Mouse (Mus musculus) R1 (cell line): Measurements from ENCODE around the gene Olfr1509.
"Not testable (repeated sequence)": the region's sequence is repeated elsewhere in the genome, so short reads cannot be mapped to it uniquely, and the experiment has no call there.

Experiments used
- DNase-seq: peaks from one replicate; pipeline ENCODE4 v3.0.0-alpha.2; 2018; ENCODE audit warnings: low read depth, low spot score

Olfr1509 gene

DNA sequence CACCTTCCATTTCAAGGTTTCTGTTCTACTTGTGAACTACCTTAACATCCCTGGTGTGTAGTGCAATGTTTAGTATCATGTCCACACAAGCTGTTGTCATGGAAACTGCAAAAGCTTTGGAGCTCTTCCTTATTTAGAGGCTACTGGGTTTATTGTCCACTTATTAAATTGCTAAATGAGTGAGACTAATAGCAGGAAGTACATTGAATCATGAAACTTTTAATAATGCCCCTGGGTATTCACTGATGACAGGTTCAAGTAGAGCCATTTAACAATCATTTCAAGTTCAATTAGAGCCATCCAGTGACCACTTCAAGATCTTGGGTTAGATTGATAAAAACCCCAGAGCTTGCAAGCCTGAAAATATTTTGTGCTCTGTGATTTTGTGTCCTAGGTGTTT, at the start of gene Olfr1509:
Olfr1509 (plus strand) TSS at position 301 of the 400 bp plus-strand sequence.
- DNase-seq: no peak

DNA sequence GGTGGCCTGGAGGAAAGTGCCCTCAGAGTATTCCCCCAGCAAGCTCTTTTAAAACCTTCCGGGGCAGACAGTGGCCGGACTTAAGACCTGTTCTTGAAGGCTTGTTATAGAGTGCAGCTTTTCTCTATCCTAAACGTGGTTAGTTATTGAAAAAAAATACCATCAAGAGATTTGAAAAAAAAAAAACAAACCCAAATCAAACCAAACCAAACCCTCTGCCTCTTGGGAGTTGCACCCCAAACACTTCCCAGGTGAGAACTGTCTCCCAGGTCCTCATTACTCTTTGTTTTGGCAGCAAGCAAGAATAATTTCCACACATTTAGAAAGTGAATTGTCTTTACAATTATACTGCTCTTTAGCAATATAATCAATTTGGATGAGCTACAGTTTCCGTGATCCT, 45.5 kb upstream of the Olfr1509 start, which contains the start of gene Olfr1511:
Olfr1511 (minus strand) TSS at position 101 of the 400 bp plus-strand sequence.
- DNase-seq: no peak

DNA sequence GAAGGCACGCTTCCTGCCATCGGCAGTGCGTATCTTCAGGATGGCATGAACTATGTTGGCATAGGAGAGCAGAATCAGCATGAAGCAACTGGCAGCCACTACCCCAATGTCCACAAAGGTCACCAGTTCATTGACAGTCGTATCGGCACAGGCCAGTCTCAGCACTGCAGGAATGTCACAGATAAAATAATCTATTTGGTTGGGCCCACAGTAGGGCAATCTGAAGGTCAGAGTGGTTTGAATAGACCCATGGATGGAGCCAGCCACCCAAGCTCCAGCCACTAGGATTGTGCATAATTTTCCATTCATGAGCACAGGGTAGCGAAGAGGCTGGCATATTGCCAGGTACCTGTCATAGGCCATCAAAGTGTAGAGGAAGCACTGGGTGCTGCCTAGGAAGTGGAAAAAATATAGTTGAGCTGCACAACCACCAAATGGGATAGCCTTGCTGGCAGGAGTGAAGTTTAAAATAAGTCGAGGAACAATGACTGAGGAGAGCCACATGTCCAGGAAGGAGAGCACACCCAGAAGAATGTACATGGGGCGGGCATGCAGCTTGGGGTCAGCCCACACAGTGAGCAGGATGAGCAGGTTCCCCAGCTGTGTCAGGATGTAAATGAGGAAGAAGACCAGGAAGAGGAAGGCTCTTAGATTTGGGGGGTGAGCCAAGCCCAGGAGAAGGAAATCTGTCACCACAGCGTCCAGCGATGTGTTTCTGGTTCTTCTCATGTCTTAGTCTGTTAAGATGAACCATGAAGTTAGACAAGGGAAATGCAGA, 32.5 kb upstream of the Olfr1509 start:
- DNase-seq: not testable (repeated sequence)

DNA sequence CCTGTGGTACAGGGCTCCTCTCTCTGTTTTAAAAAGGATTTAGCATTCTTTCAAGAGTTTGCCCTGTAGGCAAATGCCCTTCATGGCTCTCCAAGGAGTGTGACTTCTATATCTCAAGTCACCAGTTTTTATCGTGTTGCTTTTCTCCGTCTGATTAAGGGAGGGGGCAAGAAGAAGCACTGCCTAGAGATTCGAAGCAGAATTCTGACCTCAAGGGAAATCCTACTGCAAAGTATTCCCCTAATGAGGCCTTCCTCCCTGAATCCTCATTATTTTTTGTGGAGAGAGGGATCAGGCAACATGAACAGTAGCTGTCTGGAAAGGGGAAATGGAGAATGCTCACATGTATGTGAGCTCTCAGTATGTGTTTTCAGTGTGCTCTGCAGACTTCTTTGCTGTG, 28.5 kb upstream of the Olfr1509 start, which contains the start of gene Olfr1510:
Olfr1510 (minus strand) TSS at position 101 of the 400 bp plus-strand sequence.
- DNase-seq: no peak

DNA sequence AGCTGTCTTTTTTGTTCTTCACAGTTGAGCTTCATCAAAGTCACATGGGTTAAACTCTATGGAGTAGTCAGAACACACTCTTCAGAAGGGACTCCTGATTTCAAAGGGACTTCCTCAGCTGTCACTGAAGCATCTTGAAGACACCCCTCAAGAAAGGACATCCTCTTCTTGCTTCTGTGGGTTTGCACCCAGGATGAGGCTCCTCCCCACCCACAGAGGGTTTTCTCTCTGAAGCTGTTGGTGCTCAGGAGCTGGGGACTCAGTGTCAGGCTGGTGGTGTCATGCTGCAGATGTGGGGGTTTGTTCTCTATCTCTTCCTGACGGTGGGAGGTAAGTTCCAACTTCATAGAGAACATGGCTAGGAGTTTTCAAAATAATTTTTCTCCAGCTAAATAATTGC, 15.1 kb upstream of the Olfr1509 start:
- no peak for DNase-seq

DNA sequence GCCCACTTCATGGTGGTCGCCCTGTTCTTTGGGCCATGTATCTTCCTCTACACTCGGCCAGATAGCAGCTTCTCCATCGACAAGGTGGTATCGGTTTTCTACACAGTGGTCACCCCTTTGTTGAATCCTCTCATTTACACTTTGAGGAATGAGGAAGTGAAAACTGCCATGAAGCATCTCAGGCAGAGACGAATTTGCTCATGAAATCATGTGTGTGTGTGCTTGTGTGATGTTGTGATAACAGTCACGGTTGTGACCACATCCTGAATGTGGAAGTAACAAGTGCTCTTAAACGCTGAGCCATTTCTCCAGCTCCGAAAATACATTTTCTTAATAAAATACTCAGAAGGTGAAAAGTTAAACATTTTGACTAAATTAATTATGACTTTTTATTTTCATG, 8.3 kb downstream of the Olfr1509 start:
- no peak for DNase-seq

DNA sequence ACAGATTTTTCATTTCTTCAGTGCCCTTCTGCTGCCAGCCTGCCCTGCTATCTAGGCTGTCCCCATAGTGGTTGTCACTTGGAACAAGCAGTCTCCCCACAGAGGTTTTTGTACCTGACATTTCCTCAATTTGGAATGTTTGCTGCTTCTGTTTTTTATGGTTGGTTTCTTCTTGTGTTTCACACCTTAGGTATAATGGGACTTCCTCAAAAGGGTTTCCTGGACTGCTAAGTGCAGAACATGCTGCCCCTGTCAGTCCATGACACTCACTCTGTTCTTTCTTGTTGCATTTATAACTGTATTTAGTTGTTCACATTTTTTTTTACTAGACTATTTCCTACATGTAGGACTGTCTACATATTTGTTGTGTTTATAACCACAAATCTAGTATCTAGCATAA, 19.1 kb downstream of the Olfr1509 start:
- DNase-seq: no peak

DNA sequence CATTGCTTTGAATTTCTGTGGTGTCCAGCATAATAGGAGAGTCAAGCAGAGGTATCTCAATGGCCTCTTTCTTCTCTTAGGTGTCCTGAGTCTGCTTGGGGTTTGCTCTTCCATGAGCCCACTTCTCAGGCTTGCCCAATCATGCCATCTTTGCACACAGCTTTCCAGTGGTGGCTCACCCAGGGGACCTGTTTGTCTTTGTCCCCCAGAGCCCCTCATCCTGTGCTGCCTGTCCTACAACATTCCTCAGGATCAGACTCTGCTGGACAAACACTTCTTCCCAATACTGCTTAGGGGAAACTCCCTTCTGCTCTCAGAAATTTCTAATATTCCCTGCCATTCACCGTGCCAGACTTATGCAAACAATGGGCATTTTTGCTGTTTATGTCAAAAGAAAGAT, 22.9 kb downstream of the Olfr1509 start:
- no peak for DNase-seq

DNA sequence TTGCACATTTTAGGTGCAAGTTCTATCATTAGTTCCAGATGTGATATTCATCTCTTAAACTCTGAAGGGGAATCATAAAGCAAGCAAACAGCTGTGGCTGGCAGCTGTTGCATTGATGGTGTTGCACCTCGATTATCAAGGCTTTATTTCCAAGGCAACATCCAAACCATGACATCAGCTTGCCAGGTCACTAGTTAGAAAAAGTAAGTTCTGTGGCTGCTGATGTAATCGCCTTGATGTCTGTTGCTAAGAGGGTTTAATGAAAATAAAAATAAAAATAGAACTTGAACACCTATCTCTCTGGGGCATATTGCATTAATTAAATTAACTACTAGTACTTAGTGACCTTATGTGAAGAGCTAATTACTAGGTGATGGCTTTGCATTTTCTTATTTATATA, 24.6 kb downstream of the Olfr1509 start, which contains the start of gene Olfr1508:
Olfr1508 (minus strand) TSS at position 101 of the 400 bp plus-strand sequence.
- DNase-seq: no peak

DNA sequence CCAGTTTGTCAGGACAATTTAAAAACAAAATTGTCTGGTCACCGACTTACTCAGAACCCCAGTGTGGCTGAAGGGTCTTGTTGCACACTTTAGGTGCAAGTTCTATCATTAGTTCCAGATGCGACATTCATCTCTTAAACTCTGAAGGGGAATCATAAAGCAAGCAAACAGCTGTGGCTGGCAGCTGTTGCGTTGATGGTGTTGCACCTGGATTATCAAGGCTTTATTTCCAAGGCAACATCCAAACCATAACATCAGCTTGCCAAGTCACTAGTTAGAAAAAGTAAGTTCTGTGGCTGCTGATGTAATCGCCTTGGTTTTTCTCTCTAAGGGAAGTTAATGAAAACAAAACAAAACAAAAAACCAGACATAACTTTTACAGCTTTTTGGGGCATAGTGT, 52.7 kb downstream of the Olfr1509 start, which contains the start of gene Olfr1507:
Olfr1507 (minus strand) TSS at position 234 of the 400 bp plus-strand sequence.
- no peak for DNase-seq
